Mouse (Mus musculus): ENCODE measurements around the gene 4931429L15Rik. TPM values are rescaled to one million over a fixed set of nuclear protein-coding genes. Genes with fewer than 3 reads are reported as not detected.
A peak's percentile ranks its signal among the peaks of the same experiment; 100 is the strongest.
"Not testable (repeated sequence)": the region's sequence is repeated elsewhere in the genome, so short reads cannot be mapped to it uniquely, and the experiment has no call there.

Gene 4931429L15Rik
- polyA plus RNA-seq, 1 experiment from 2014 or later: not detected

DNA sequence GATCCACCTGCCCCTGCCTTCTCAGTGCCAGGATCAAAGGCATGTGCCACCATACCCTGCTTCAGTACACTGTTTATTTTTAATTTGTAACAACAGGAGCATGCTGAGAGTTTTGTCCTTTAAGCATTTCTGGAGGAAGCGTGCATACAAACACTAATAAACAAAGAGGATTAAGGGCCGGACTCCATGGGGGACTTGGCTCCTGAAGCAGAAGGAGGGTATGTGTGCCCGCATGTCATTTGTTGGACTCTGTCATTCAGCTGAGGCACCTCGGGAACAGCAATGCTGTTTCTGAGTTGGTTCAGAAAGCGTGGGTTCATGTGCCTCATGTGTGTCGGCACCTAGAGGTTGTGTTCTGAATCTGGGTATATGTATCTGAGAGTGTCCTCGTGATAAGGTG lies 17.5 kb upstream of the 4931429L15Rik start:
- ATAC-seq (ENCODE audit: low FRiP score, low read depth): no peak

DNA sequence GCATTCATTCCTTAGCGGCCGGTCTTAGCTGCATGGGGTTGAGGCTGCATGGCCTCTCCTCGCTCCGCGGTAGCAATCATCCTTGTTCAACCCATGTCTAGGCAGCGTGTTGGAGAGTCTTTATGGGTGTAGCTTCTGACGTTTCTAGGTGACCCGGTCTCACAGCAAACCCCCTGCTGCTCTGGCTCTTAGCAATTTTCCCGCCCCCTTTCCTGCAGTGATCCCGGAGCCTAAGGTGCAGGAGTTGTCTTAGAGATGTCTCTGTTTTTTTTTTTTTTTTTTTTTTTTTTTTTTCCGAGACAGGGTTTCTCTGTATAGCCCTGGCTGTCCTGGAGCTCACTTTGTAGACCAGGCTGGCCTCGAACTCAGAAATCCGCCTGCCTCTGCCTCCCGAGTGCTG lies 16.5 kb upstream of the 4931429L15Rik start:
- WGBS: 70% methylated on average over 13 of the region's 14 CpGs
- H3K27me3 ChIP-seq (replicated peaks); H3K4me3 ChIP-seq; H3K27ac ChIP-seq; H3K9ac ChIP-seq; ATAC-seq (ENCODE audit: low FRiP score, low read depth); H3K9me3 ChIP-seq; H3K4me2 ChIP-seq (replicated peaks); H3K36me3 ChIP-seq: not testable (repeated sequence)
- peaks cover 17% of the 10 kb centered on the region for H3K4me1 ChIP-seq

More for the DNA sequence above, 17.5 kb upstream of the 4931429L15Rik start:
- H3K36me3 ChIP-seq: no peaks in the 10 kb centered on the region
- no peak overlapping the region for H3K4me2 ChIP-seq (replicated peaks)
- H3K4me3 ChIP-seq: no peak overlapping the region
- H3K27me3 ChIP-seq (replicated peaks): peaks cover 9% of the 10 kb centered on the region
- H3K9me3 ChIP-seq: no peaks in the 10 kb centered on the region
- 70% methylated on average over 7 of the region's 7 CpGs for WGBS
- H3K27ac ChIP-seq: no peak overlapping the region
- H3K9ac ChIP-seq: no peak overlapping the region
- peaks cover 17% of the 10 kb centered on the region for H3K4me1 ChIP-seq

- no peak overlapping the region for H3K9ac ChIP-seq
- no peak for ATAC-seq (ENCODE audit: low FRiP score, low read depth)
- no peaks in the 10 kb centered on the region for H3K9me3 ChIP-seq
- H3K27me3 ChIP-seq (replicated peaks): peaks cover 9% of the 10 kb centered on the region
- 80% methylated on average over 10 of the region's 10 CpGs for WGBS
- H3K4me1 ChIP-seq: peaks cover 17% of the 10 kb centered on the region
- no peak overlapping the region for H3K4me3 ChIP-seq
- H3K4me2 ChIP-seq (replicated peaks): no peak overlapping the region
- H3K27ac ChIP-seq: no peak overlapping the region
- no peaks in the 10 kb centered on the region for H3K36me3 ChIP-seq
Observed at GRCm38 (mm10) chr9:46335461-46335995, 15.7 kb upstream of the 4931429L15Rik start.

GRCm38 (mm10) chr9:46334471-46335025 lies 14.8 kb upstream of the 4931429L15Rik start:
- Histone ChIP-seq H3K4me1 (peaks cover 19% of the 10 kb centered on the region), H3K4me2 (replicated peaks) (no peak overlapping the region), H3K4me3 (no peak overlapping the region), H3K27ac (no peak overlapping the region), H3K36me3 (no peaks in the 10 kb centered on the region), H3K27me3 (replicated peaks) (peaks cover 9% of the 10 kb centered on the region), H3K9me3 (no peaks in the 10 kb centered on the region), H3K9ac (no peak overlapping the region)
- WGBS: 38% methylated on average over 26 of the region's 26 CpGs
- no peak for ATAC-seq (ENCODE audit: low FRiP score, low read depth)

DNA sequence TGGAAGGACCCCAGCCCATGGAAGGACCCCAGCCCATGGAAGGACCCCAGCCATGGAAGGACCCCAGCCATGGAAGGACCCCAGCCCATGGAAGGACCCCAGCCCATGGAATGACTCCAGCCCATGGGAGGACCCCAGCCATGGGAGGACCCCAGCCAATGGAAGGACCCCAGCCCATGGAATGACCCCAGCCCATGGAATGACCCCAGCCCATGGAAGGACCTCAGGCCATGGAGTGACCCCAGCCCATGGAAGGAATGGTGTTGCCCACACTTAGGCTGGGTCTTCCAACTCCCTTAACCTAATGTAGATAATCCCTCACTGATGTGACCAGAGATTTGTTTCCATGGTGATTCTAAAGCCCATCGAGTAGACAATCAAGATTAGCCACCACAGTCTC lies 11.5 kb upstream of the 4931429L15Rik start:
- Histone ChIP-seq H3K4me2 (replicated peaks) (no peak overlapping the region), H3K4me3 (no peak overlapping the region), H3K4me1 (peaks cover 19% of the 10 kb centered on the region), H3K9ac (no peak overlapping the region), H3K27me3 (replicated peaks) (peaks cover 9% of the 10 kb centered on the region), H3K36me3 (no peaks in the 10 kb centered on the region), H3K9me3 (no peaks in the 10 kb centered on the region), H3K27ac (no peak overlapping the region)
- ATAC-seq (ENCODE audit: low FRiP score, low read depth): no peak
- 95% methylated on average over 1 of the region's 1 CpGs for WGBS

DNA sequence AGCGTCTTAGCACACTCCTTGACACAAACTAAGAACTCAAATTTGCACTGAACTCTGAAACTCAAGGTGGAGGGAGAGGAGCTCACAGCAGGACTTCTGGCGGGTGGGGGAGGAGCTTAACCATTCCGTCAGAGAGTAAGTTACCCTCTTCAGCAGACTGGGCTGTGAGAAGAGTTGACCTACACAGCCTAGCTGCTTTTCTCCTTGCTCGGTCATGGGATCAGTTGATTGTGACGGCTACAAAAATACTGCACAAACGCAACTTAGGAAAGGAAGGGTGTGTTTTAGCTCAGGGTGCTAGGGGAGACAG lies 10.8 kb upstream of the 4931429L15Rik start:
- peaks cover 19% of the 10 kb centered on the region for H3K4me1 ChIP-seq
- no peak for ATAC-seq (ENCODE audit: low FRiP score, low read depth)
- no peak overlapping the region for H3K4me2 ChIP-seq (replicated peaks)
- H3K9me3 ChIP-seq: no peaks in the 10 kb centered on the region
- H3K4me3 ChIP-seq: no peak overlapping the region
- 57% methylated on average over 6 of the region's 6 CpGs for WGBS
- no peak overlapping the region for H3K27ac ChIP-seq
- peaks cover 9% of the 10 kb centered on the region for H3K27me3 ChIP-seq (replicated peaks)
- H3K36me3 ChIP-seq: no peaks in the 10 kb centered on the region
- H3K9ac ChIP-seq: no peak overlapping the region

DNA sequence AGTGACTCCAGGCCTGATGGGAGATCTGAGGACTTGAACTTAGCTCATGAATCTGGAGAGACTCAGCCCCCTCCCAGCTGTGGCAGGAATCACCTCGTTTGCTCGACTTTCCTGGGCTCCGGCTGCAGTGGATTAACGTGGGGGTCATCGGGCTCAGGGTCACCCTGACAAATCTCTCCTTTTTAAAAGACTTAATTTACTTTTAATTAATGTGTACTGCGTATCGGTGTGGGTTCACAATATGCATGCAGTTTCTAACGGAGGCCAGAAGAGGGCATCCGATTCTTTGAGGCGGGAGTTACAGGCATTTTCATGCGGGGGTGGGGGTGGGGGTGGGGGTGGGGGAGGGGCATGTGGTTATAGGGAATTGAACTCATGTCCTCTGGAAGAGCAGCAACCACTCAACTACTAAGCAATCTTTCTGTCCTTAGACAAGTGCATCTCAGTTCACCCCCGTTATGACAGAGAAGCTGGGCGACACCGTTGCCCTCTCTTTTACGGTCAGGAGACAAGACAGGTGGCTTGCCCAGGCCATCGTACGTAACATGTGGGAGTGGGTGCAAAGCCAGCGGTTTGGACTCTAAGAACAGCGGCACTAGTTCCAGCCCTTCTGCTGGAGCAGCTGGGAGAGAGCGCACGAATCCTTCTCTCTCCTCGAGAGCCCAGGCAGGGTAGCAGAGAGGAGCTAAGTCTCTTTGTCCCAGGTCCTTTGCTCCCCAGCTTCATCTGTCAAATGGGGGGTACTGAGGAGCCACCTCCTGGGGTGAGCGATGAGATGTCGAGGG lies 10.2 kb upstream of the 4931429L15Rik start:
- Histone ChIP-seq H3K9ac (no peak overlapping the region), H3K4me2 (replicated peaks) (peak overlapping the region; percentile 53), H3K9me3 (no peaks in the 10 kb centered on the region), H3K4me1 (peaks cover 19% of the 10 kb centered on the region), H3K4me3 (no peak overlapping the region), H3K36me3 (no peaks in the 10 kb centered on the region), H3K27ac (no peak overlapping the region), H3K27me3 (replicated peaks) (peaks cover 8% of the 10 kb centered on the region)
- ATAC-seq (ENCODE audit: low FRiP score, low read depth): no peak
- 19% methylated on average over 24 of the region's 24 CpGs for WGBS

DNA sequence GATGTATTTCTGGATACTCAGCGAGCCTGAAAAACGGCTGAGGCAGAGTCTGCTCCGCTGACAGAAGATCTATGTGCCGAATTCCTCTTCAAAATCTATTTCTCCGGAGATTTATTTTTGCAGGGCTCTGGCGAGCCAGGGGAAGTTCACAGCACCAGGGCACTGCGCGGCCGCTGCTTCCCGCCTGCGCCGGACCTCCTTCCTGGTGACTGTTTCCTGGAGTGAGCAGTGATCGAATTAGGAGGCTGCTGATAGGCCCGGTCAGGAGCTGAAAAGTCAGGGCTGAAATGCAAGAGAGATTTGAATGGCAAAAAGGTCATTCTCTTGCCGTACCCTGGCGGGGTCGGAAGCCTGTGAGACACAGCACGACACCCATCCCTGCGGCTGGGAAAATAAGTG lies 9.5 kb upstream of the 4931429L15Rik start:
- Histone ChIP-seq H3K9ac (peak overlapping the region; percentile 30), H3K36me3 (no peaks in the 10 kb centered on the region), H3K4me1 (peaks cover 19% of the 10 kb centered on the region), H3K9me3 (no peaks in the 10 kb centered on the region), H3K27ac (peak overlapping the region; percentile 72), H3K27me3 (replicated peaks) (peaks cover under 1% of the 10 kb centered on the region; the same call in 1 of the 2 replicates), H3K4me3 (no peak overlapping the region), H3K4me2 (replicated peaks) (peak overlapping the region; percentile 53)
- peak; percentile 51; the same call in 1 of the 2 replicates for ATAC-seq (ENCODE audit: low FRiP score, low read depth)
- WGBS: under 1% methylated on average over 19 of the region's 19 CpGs

- Histone ChIP-seq H3K36me3 (no peaks in the 10 kb centered on the region), H3K4me3 (no peak overlapping the region), H3K4me1 (peaks cover 19% of the 10 kb centered on the region), H3K9me3 (no peaks in the 10 kb centered on the region), H3K4me2 (replicated peaks) (peak overlapping the region; percentile 53), H3K27ac (peak overlapping the region; percentile 72), H3K27me3 (replicated peaks) (no peaks in the 10 kb centered on the region), H3K9ac (peak overlapping the region; percentile 30)
- peak; percentile 82 for ATAC-seq (ENCODE audit: low FRiP score, low read depth)
- WGBS: 1% methylated on average over 30 of the region's 30 CpGs
Observed at GRCm38 (mm10) chr9:46328572-46329249, 8.9 kb upstream of the 4931429L15Rik start.

- Histone ChIP-seq H3K9ac (no peak overlapping the region), H3K4me1 (peaks cover 19% of the 10 kb centered on the region), H3K9me3 (no peaks in the 10 kb centered on the region), H3K4me2 (replicated peaks) (peak overlapping the region; percentile 53), H3K27me3 (replicated peaks) (no peaks in the 10 kb centered on the region), H3K27ac (peak overlapping the region; percentile 72; the same call in 1 of the 2 replicates), H3K4me3 (no peak overlapping the region), H3K36me3 (no peaks in the 10 kb centered on the region)
- WGBS: 45% methylated on average over 25 of the region's 25 CpGs
- ATAC-seq (ENCODE audit: low FRiP score, low read depth): 0 out of 2 replicates have a peak, but pooled peaks have one; percentile 17
Observed at GRCm38 (mm10) chr9:46327706-46328571, 8.2 kb upstream of the 4931429L15Rik start.

DNA sequence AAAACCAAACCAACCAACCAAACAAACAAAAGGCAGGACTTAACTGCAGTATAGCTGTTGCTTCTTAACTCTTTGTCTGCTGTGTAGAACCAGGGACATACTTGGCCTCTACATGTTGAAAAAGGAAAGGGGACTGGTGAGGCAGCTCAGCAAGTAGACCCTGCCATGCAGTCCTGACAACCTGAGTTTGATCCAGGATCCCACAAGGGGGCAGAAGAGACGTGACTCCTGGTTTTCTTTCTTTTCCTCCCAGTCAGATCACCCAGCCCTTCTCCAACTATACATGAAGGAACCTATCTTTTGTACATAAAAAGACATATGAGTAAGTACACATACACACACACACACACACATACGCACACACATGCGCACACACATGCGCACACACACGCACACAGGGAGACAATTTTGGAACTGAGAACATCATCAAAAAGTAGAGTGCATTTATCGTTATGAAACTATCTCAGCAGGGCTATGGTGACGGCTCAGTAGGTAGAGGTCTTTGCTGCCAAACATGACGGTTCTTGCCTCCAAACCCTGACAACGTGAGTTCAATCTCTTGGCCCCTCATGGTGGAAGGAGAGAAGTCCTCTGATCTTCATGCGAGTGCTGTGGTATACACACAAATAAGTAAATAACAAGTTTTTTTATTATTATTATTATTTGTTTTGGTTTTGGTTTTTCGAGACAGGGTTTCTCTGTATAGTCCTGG lies 7.1 kb upstream of the 4931429L15Rik start:
- ATAC-seq (ENCODE audit: low FRiP score, low read depth): no peak
- H3K36me3 ChIP-seq: no peaks in the 10 kb centered on the region
- WGBS: 94% methylated on average over 11 of the region's 11 CpGs

More for the DNA sequence above, 7.1 kb upstream of the 4931429L15Rik start:
- H3K4me1 ChIP-seq: peaks cover 19% of the 10 kb centered on the region
- H3K9me3 ChIP-seq: no peaks in the 10 kb centered on the region
- no peak overlapping the region for H3K27ac ChIP-seq
- no peak overlapping the region for H3K4me2 ChIP-seq (replicated peaks)
- no peak overlapping the region for H3K4me3 ChIP-seq
- no peak overlapping the region for H3K9ac ChIP-seq
- H3K27me3 ChIP-seq (replicated peaks): no peaks in the 10 kb centered on the region

Measured in neural tube, embryonic 12.5 days (tissue).